In genomic region chr1:31156884-31157283, GRCm38 (mm10) we compare ENCODE assay signal across 25 mouse cellular contexts. TPM values are rescaled to one million over a fixed set of nuclear protein-coding genes. Genes with fewer than 3 reads are reported as not detected.
DNase-seq lines count a peak whose midpoint lies in the region; ATAC-seq and TF ChIP-seq lines count a peak whose summit lies in the region.
"Had no signal": no experiment of that assay in that cellular context is flagged by ENCODE, and none has a peak within 500 bp of the region (broad histone marks: within the 10 kb centered on the region; RNA-seq: fewer than 3 reads in every experiment).

No protein-coding gene starts in this region.

- 0 out of 2 replicates have a peak, but pooled peaks have one; percentile 10 for ATAC-seq in intestine, embryonic 15.5 days
- no peak for ATAC-seq in intestine, postnatal 0 days
- no peak for ATAC-seq in granulocyte monocyte progenitor cell, adult 5-6 weeks (replicated peaks; ENCODE audit: poor library complexity, severe bottlenecking)
- ATAC-seq: forebrain, embryonic 14.5 days; hindbrain, embryonic 16.5 days; midbrain, embryonic 13.5 days had no signal

- no peak overlapping the region for H3K4me2 ChIP-seq in intestine, embryonic 15.5 days (replicated peaks)
- H3K4me2 ChIP-seq in intestine, postnatal 0 days (replicated peaks; ENCODE audit: low read depth): no peak overlapping the region
- H3K4me2 ChIP-seq: limb, embryonic 15.5 days; liver, embryonic 15.5 days; midbrain, embryonic 13.5 days; neural tube, embryonic 12.5 days had no signal

- no peaks in the 10 kb centered on the region for H3K27me3 ChIP-seq in intestine, embryonic 15.5 days (replicated peaks)
- no peaks in the 10 kb centered on the region for H3K27me3 ChIP-seq in intestine, postnatal 0 days (replicated peaks; ENCODE audit: control insufficient read depth, insufficient read depth, low read length)
- H3K27me3 ChIP-seq: limb, embryonic 15.5 days; liver, embryonic 15.5 days; midbrain, embryonic 13.5 days; neural tube, embryonic 12.5 days had no signal

- no peaks in the 10 kb centered on the region for H3K4me1 ChIP-seq in intestine, embryonic 15.5 days (replicated peaks)
- H3K4me1 ChIP-seq in intestine, postnatal 0 days (replicated peaks; ENCODE audit: control insufficient read depth, insufficient read depth, low read length): no peaks in the 10 kb centered on the region
- H3K4me1 ChIP-seq: limb, embryonic 15.5 days; liver, embryonic 15.5 days; midbrain, embryonic 13.5 days; neural tube, embryonic 12.5 days had no signal

- H3K27ac ChIP-seq in intestine, embryonic 15.5 days: no peak overlapping the region
- H3K27ac ChIP-seq in intestine, postnatal 0 days (ENCODE audit: low read depth, low read length): no peak overlapping the region
- H3K27ac ChIP-seq: limb, embryonic 15.5 days; liver, embryonic 15.5 days; midbrain, embryonic 13.5 days; neural tube, embryonic 12.5 days had no signal

- H3K36me3 ChIP-seq in intestine, embryonic 15.5 days: no peaks in the 10 kb centered on the region
- no peaks in the 10 kb centered on the region for H3K36me3 ChIP-seq in intestine, postnatal 0 days (ENCODE audit: control insufficient read depth, insufficient read depth)
- H3K36me3 ChIP-seq: limb, embryonic 15.5 days; liver, embryonic 15.5 days; midbrain, embryonic 13.5 days; neural tube, embryonic 12.5 days had no signal

- WGBS in intestine, embryonic 15.5 days: 59% methylated on average over 2 of the region's 2 CpGs
- WGBS in intestine, postnatal 0 days: 60% methylated on average over 2 of the region's 2 CpGs

- no peak overlapping the region for H3K4me3 ChIP-seq in intestine, embryonic 15.5 days (replicated peaks)
- H3K4me3 ChIP-seq in intestine, postnatal 0 days (ENCODE audit: low read depth, low read length): no peak overlapping the region
- H3K4me3 ChIP-seq: limb, embryonic 15.5 days; liver, embryonic 15.5 days; midbrain, embryonic 13.5 days; neural tube, embryonic 12.5 days had no signal

- no peaks in the 10 kb centered on the region for H3K9me3 ChIP-seq in intestine, embryonic 15.5 days
- no peaks in the 10 kb centered on the region for H3K9me3 ChIP-seq in intestine, postnatal 0 days (ENCODE audit: control insufficient read depth)
- H3K9me3 ChIP-seq: limb, embryonic 15.5 days; liver, embryonic 15.5 days; midbrain, embryonic 13.5 days; neural tube, embryonic 12.5 days had no signal

- DNase-seq in right cerebral cortex, adult 18-20 months: peak; percentile 15
- DNase-seq in right cerebral cortex, postnatal 14 days: no peak
- peak; percentile 77 for DNase-seq in brain, adult 2 months (ENCODE audit: low read depth, low spot score)
- no peak for DNase-seq in thymus, adult 18-20 months
- DNase-seq: adrenal gland, adult 8-10 months; cerebellum, adult 2 months; cerebellum, postnatal 36 days; gastrocnemius, postnatal 36 days; thymus, postnatal 36 days had no signal

- H3K9ac ChIP-seq in intestine, embryonic 15.5 days: no peak overlapping the region
- H3K9ac ChIP-seq in intestine, postnatal 0 days (ENCODE audit: low read depth, low read length): no peak overlapping the region
- H3K9ac ChIP-seq: limb, embryonic 15.5 days; liver, embryonic 15.5 days; midbrain, embryonic 13.5 days; neural tube, embryonic 12.5 days had no signal

- TF ChIP-seq CTCF in intestine, postnatal 0 days (IDR thresholded peaks at IDR 0.05; ENCODE audit: low read depth): no peak

RNA-seq across cellular contexts. Expression of gene Lgsn, which starts 19.3 kb away (rescaled TPM):
- polyA plus RNA-seq in intestine, embryonic 15.5 days (2015; fragmentation: Nextera tagmentation; extraction: Ambion mirVana): not detected in 2 replicates
- not detected in 2 replicates for polyA plus RNA-seq in intestine, postnatal 0 days (2015; fragmentation: Nextera tagmentation; extraction: Ambion mirVana)
- total RNA-seq in granulocyte monocyte progenitor cell, adult 5-6 weeks (2014; fragmentation: Nextera tagmentation): not detected in 2 replicates
- not detected in 2 replicates for total RNA-seq in granulocyte monocyte progenitor cell, adult 5-6 weeks (2017)
- total RNA-seq: adrenal gland, adult 8-10 months; gastrocnemius, postnatal 36 days; hematopoietic stem cell, adult 5-6 weeks; layer of hippocampus, adult 8-10 months; left cerebral cortex, adult 18-20 months; left cerebral cortex, postnatal 36 days; megakaryocyte progenitor cell, adult 5-6 weeks had no signal
- polyA plus RNA-seq: forebrain, embryonic 14.5 days; heart, embryonic 16.5 days; hindbrain, embryonic 16.5 days; limb, embryonic 15.5 days; liver, embryonic 15.5 days; lung, embryonic 16.5 days; midbrain, embryonic 13.5 days; neural tube, embryonic 12.5 days had no signal

Comparison
In these comparisons a context has a peak if more than half of its experiments do, and no peak if none do; other contexts are left out.
1. DNase-seq: peak in right cerebral cortex, adult 18-20 months (single experiment) and brain, adult 2 months (single experiment); none in right cerebral cortex, postnatal 14 days (single experiment) and thymus, adult 18-20 months (0 of 2).